Comparison of ENCODE assay signal across 25 mouse cellular contexts in the genomic region with DNA sequence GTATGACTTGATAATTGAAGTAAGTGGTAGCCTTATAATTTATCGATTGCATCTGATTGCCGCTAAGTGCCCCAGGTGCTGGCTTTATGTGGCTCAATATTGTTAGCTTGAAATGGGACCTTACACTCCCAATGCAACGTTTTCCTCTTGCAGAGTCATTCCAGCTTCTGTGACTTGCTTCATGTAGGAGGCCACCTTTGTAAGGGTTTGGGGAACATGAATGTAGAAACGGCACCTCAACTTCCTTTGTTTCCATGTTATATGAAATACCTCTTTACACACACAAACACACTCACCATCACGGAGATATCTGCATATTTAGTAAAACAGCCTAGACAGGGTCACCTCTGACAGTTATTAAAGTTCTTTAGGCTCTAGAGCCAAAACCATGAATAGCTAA.
"Had no signal": no experiment of that assay in that cellular context is flagged by ENCODE, and none has a peak within 500 bp of the region (broad histone marks: within the 10 kb centered on the region; RNA-seq: fewer than 3 reads in every experiment).

No protein-coding gene starts in this region.

- H3K4me3 ChIP-seq: heart, embryonic 10.5 days; heart, embryonic 12.5 days; hindbrain, embryonic 10.5 days; hindbrain, embryonic 12.5 days; kidney, embryonic 15.5 days; left cerebral cortex, adult 2 months; limb, embryonic 13.5 days; limb, embryonic 15.5 days had no signal

- H3K27me3 ChIP-seq: heart, embryonic 12.5 days; hindbrain, embryonic 12.5 days; kidney, embryonic 15.5 days; limb, embryonic 13.5 days; limb, embryonic 15.5 days had no signal

- DNase-seq: forebrain, postnatal 0 days; gastrocnemius, postnatal 14 days; gastrocnemius, postnatal 36 days; heart, adult 18-20 months; heart, postnatal 10 days; heart, postnatal 4 days; kidney, adult 11 months; kidney, adult 2 months; kidney, adult 9 months; kidney, postnatal 14 days; kidney, postnatal 36 days; layer of hippocampus, adult 9-11 months; layer of hippocampus, postnatal 36 days had no signal

- H3K4me1 ChIP-seq: heart, embryonic 10.5 days; hindbrain, embryonic 12.5 days; kidney, embryonic 15.5 days; limb, embryonic 13.5 days; limb, embryonic 15.5 days had no signal

- H3K4me2 ChIP-seq: heart, embryonic 12.5 days; hindbrain, embryonic 12.5 days; hindbrain, embryonic 14.5 days; kidney, embryonic 15.5 days; limb, embryonic 13.5 days; limb, embryonic 15.5 days had no signal

- H3K27ac ChIP-seq: heart, embryonic 10.5 days; hindbrain, embryonic 10.5 days; hindbrain, embryonic 12.5 days; hindbrain, embryonic 14.5 days; kidney, embryonic 15.5 days; kidney, postnatal 0 days; left cerebral cortex, adult 2 months; limb, embryonic 13.5 days; limb, embryonic 15.5 days had no signal

- H3K9ac ChIP-seq: forebrain, postnatal 0 days; heart, embryonic 12.5 days; hindbrain, embryonic 12.5 days; hindbrain, embryonic 14.5 days; kidney, embryonic 15.5 days; limb, embryonic 13.5 days; limb, embryonic 15.5 days had no signal

- H3K9me3 ChIP-seq: heart, embryonic 10.5 days; heart, embryonic 12.5 days; hindbrain, embryonic 10.5 days; hindbrain, embryonic 12.5 days; kidney, embryonic 15.5 days; limb, embryonic 13.5 days; limb, embryonic 15.5 days had no signal

- ATAC-seq: forebrain, postnatal 0 days; hindbrain, embryonic 16.5 days; intestine, embryonic 16.5 days had no signal

- H3K36me3 ChIP-seq: heart, embryonic 10.5 days; heart, embryonic 12.5 days; hindbrain, embryonic 10.5 days; hindbrain, embryonic 12.5 days; kidney, embryonic 15.5 days; limb, embryonic 13.5 days; limb, embryonic 15.5 days had no signal
